Mouse (Mus musculus): ENCODE measurements around the gene Doc2a. TPM values are rescaled to one million over a fixed set of nuclear protein-coding genes. Genes with fewer than 3 reads are reported as not detected.

Doc2a gene
- total and polyA plus RNA-seq, 2 experiments from 2014 or later = 31.5 to 148 TPM

GRCm38 (mm10) chr7:126823202-126823711 is 24.0 kb upstream of the Doc2a start:
- H3K27ac ChIP-seq (ENCODE audit: low read depth, low read length) = peak overlapping the region; percentile 84
- peak; percentile 88 for ATAC-seq
- no peaks in the 10 kb centered on the region for H3K9me3 ChIP-seq (ENCODE audit: low read length)
- 5% methylated on average over 15 of the region's 19 CpGs for WGBS
- peak overlapping the region; percentile 81 for H3K4me2 ChIP-seq (ENCODE audit: low read depth)
- TF ChIP-seq CTCF (IDR thresholded peaks at IDR 0.05; ENCODE audit: low read depth) = no peak
- no peaks in the 10 kb centered on the region for H3K27me3 ChIP-seq (ENCODE audit: insufficient read depth, low read length)
- H3K36me3 ChIP-seq (ENCODE audit: insufficient read depth) = peaks cover 12% of the 10 kb centered on the region; the same call in 1 of the 2 replicates
- peak overlapping the region; percentile 88 for H3K4me3 ChIP-seq (ENCODE audit: low read depth, low read length)
- DNase-seq = peak; percentile 73
- peaks cover 10% of the 10 kb centered on the region; the same call in 1 of the 2 replicates for H3K4me1 ChIP-seq (ENCODE audit: insufficient read depth)
- peak overlapping the region; percentile 87 for H3K9ac ChIP-seq

- WGBS = 6% methylated on average over 10 of the region's 10 CpGs
- H3K4me3 ChIP-seq (ENCODE audit: low read depth, low read length) = peak overlapping the region; percentile 88
- peak; percentile 39 for DNase-seq
Observed at GRCm38 (mm10) chr7:126823940-126824339, 23.3 kb upstream of the Doc2a start.

GRCm38 (mm10) chr7:126825403-126825802 is 21.8 kb upstream of the Doc2a start:
- Histone ChIP-seq H3K9me3 (ENCODE audit: low read length) (no peaks in the 10 kb centered on the region), H3K4me2 (ENCODE audit: low read depth) (no peak overlapping the region), H3K9ac (0 out of 2 replicates have a peak overlapping the region, but pooled peaks have one; percentile 14), H3K27ac (ENCODE audit: low read depth, low read length) (no peak overlapping the region), H3K27me3 (ENCODE audit: insufficient read depth, low read length) (no peaks in the 10 kb centered on the region), H3K36me3 (ENCODE audit: insufficient read depth) (peaks cover 27% of the 10 kb centered on the region), H3K4me1 (ENCODE audit: insufficient read depth) (peaks cover 10% of the 10 kb centered on the region; the same call in 1 of the 2 replicates), H3K4me3 (ENCODE audit: low read depth, low read length) (no peak overlapping the region)
- WGBS = 29% methylated on average over 8 of the region's 8 CpGs
- DNase-seq (no peak), ATAC-seq (no peak)
- no peak for TF ChIP-seq CTCF (IDR thresholded peaks at IDR 0.05; ENCODE audit: low read depth)

More at GRCm38 (mm10) chr7:126823940-126824339, 23.3 kb upstream of the Doc2a start:
- peak overlapping the region; percentile 81 for H3K4me2 ChIP-seq (ENCODE audit: low read depth)
- peak overlapping the region; percentile 87 for H3K9ac ChIP-seq
- H3K9me3 ChIP-seq (ENCODE audit: low read length) = no peaks in the 10 kb centered on the region
- no peak for ATAC-seq
- H3K27ac ChIP-seq (ENCODE audit: low read depth, low read length) = peak overlapping the region; percentile 84; the same call in 1 of the 2 replicates
- H3K36me3 ChIP-seq (ENCODE audit: insufficient read depth) = peaks cover 19% of the 10 kb centered on the region
- no peaks in the 10 kb centered on the region for H3K27me3 ChIP-seq (ENCODE audit: insufficient read depth, low read length)
- H3K4me1 ChIP-seq (ENCODE audit: insufficient read depth) = peaks cover 10% of the 10 kb centered on the region; the same call in 1 of the 2 replicates
- TF ChIP-seq CTCF (IDR thresholded peaks at IDR 0.05; ENCODE audit: low read depth) = no peak

- TF ChIP-seq CTCF (IDR thresholded peaks at IDR 0.05; ENCODE audit: low read depth) = no peak
- peaks cover 10% of the 10 kb centered on the region; the same call in 1 of the 2 replicates for H3K4me1 ChIP-seq (ENCODE audit: insufficient read depth)
- no peak overlapping the region for H3K4me2 ChIP-seq (ENCODE audit: low read depth)
- DNase-seq = no peak
- H3K27ac ChIP-seq (ENCODE audit: low read depth, low read length) = no peak overlapping the region
- no peak for ATAC-seq
- H3K27me3 ChIP-seq (ENCODE audit: insufficient read depth, low read length) = no peaks in the 10 kb centered on the region
- peaks cover 27% of the 10 kb centered on the region for H3K36me3 ChIP-seq (ENCODE audit: insufficient read depth)
- no peaks in the 10 kb centered on the region for H3K9me3 ChIP-seq (ENCODE audit: low read length)
- no peak overlapping the region for H3K4me3 ChIP-seq (ENCODE audit: low read depth, low read length)
- H3K9ac ChIP-seq = no peak overlapping the region
- WGBS = 70% methylated on average over 5 of the region's 5 CpGs
Observed at GRCm38 (mm10) chr7:126825952-126826351, 21.3 kb upstream of the Doc2a start.

GRCm38 (mm10) chr7:126831539-126831938 is 15.7 kb upstream of the Doc2a start, which contains the start of gene 4930451I11Rik:
Gene 4930451I11Rik, minus strand, starts transcription at chr7:126831639.
- peaks cover 22% of the 10 kb centered on the region for H3K36me3 ChIP-seq (ENCODE audit: insufficient read depth)
- H3K27ac ChIP-seq (ENCODE audit: low read depth, low read length) = no peak within 1 kb of the TSS
- ATAC-seq (no peak), DNase-seq (no peak)
- no peaks in the 10 kb centered on the region for H3K9me3 ChIP-seq (ENCODE audit: low read length)
- H3K4me1 ChIP-seq (ENCODE audit: insufficient read depth) = no peaks in the 10 kb centered on the region
- WGBS = 49% methylated on average over 5 of the region's 5 CpGs
- peak within 1 kb of the TSS; percentile 33; the same call in 1 of the 2 replicates for H3K9ac ChIP-seq
- TF ChIP-seq CTCF (IDR thresholded peaks at IDR 0.05; ENCODE audit: low read depth) = no peak
- no peaks in the 10 kb centered on the region for H3K27me3 ChIP-seq (ENCODE audit: insufficient read depth, low read length)
- peak within 1 kb of the TSS; percentile 48 for H3K4me2 ChIP-seq (ENCODE audit: low read depth)
- H3K4me3 ChIP-seq (ENCODE audit: low read depth, low read length) = peak within 1 kb of the TSS; percentile 19

GRCm38 (mm10) chr7:126832036-126832598 is 15.1 kb upstream of the Doc2a start:
- peak overlapping the region; percentile 19 for H3K4me3 ChIP-seq (ENCODE audit: low read depth, low read length)

GRCm38 (mm10) chr7:126833294-126833693 is 13.9 kb upstream of the Doc2a start:
- no peak overlapping the region for H3K4me3 ChIP-seq (ENCODE audit: low read depth, low read length)
- no peaks in the 10 kb centered on the region for H3K4me1 ChIP-seq (ENCODE audit: insufficient read depth)
- ATAC-seq (no peak), DNase-seq (no peak)
- H3K36me3 ChIP-seq (ENCODE audit: insufficient read depth) = peaks cover 15% of the 10 kb centered on the region
- no peak overlapping the region for H3K4me2 ChIP-seq (ENCODE audit: low read depth)
- 100% methylated on average over 1 of the region's 1 CpGs for WGBS
- no peak for TF ChIP-seq CTCF (IDR thresholded peaks at IDR 0.05; ENCODE audit: low read depth)
- H3K9me3 ChIP-seq (ENCODE audit: low read length) = no peaks in the 10 kb centered on the region
- H3K9ac ChIP-seq = no peak overlapping the region
- no peak overlapping the region for H3K27ac ChIP-seq (ENCODE audit: low read depth, low read length)
- no peaks in the 10 kb centered on the region for H3K27me3 ChIP-seq (ENCODE audit: insufficient read depth, low read length)

More at GRCm38 (mm10) chr7:126832036-126832598, 15.1 kb upstream of the Doc2a start:
- Histone ChIP-seq H3K9me3 (ENCODE audit: low read length) (no peaks in the 10 kb centered on the region), H3K27ac (ENCODE audit: low read depth, low read length) (no peak overlapping the region), H3K4me2 (ENCODE audit: low read depth) (peak overlapping the region; percentile 48), H3K4me1 (ENCODE audit: insufficient read depth) (no peaks in the 10 kb centered on the region), H3K9ac (peak overlapping the region; percentile 33; the same call in 1 of the 2 replicates), H3K36me3 (ENCODE audit: insufficient read depth) (peaks cover 20% of the 10 kb centered on the region), H3K27me3 (ENCODE audit: insufficient read depth, low read length) (no peaks in the 10 kb centered on the region)
- ATAC-seq (peak; percentile 94), DNase-seq (peak; percentile 86)
- 1% methylated on average over 21 of the region's 21 CpGs for WGBS
- peak; percentile 92 for TF ChIP-seq CTCF (IDR thresholded peaks at IDR 0.05; ENCODE audit: low read depth)

Data from forebrain, postnatal 0 days (tissue).